12 mouse cellular contexts compared by ENCODE assay signal in the genomic region with DNA sequence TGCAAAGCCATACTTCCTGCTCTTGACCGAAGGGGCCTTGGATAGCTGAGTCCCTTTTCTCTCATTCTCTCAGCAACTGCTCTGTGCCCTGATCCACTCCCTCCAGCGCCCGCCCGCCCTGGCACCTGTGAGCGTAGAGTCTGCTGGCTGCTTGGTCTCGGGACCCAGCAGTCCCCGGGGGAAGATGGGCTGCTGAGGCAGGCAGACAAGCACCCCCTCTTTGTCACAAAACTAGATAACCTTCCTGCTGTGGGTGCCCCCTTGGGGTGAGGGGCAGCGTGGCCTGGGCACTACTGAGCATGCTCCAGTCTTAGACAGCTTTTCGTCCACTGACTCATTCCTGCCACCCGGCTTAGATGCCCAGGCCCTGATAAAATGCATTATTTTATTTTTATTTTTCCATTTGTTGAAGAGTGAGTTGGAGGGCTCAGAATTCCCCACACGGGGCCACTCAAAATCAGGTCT. TPM values are rescaled to one million over a fixed set of nuclear protein-coding genes. Genes with fewer than 3 reads are reported as not detected.
DNase-seq lines count a peak whose midpoint lies in the region; ATAC-seq and TF ChIP-seq lines count a peak whose summit lies in the region.
"Had no signal": no experiment of that assay in that cellular context is flagged by ENCODE, and none has a peak within 500 bp of the region (broad histone marks: within the 10 kb centered on the region; RNA-seq: fewer than 3 reads in every experiment).

No protein-coding gene starts in this region.

- H3K9ac ChIP-seq in kidney, postnatal 0 days (ENCODE audit: low read depth, low read length) = no peak overlapping the region
- H3K9ac ChIP-seq in embryonic facial prominence, embryonic 15.5 days = no peak overlapping the region
- no peak overlapping the region for H3K9ac ChIP-seq in intestine, embryonic 16.5 days (ENCODE audit: low read depth, low read length)

- H3K4me2 ChIP-seq in kidney, postnatal 0 days (ENCODE audit: low read length) = no peak overlapping the region
- H3K4me2 ChIP-seq in embryonic facial prominence, embryonic 15.5 days (replicated peaks) = no peak overlapping the region
- no peak overlapping the region for H3K4me2 ChIP-seq in intestine, embryonic 16.5 days (ENCODE audit: low read depth, low read length)

- no peak for TF ChIP-seq POLR2A in olfactory bulb, adult 2 months (IDR thresholded peaks at IDR 0.05; ENCODE audit: insufficient read depth, low read depth, low read length)

- ATAC-seq in kidney, postnatal 0 days (replicated peaks; ENCODE audit: low FRiP score, low read depth) = no peak
- ATAC-seq in embryonic facial prominence, embryonic 15.5 days (ENCODE audit: insufficient number of reproducible peaks, low FRiP score, low TSS enrichment, low read depth) = no peak
- no peak for ATAC-seq in intestine, embryonic 16.5 days

- H3K4me3 ChIP-seq in kidney, postnatal 0 days (replicated peaks; ENCODE audit: low read depth, low read length) = no peak overlapping the region
- H3K4me3 ChIP-seq in embryonic facial prominence, embryonic 15.5 days (replicated peaks) = no peak overlapping the region
- H3K4me3 ChIP-seq in intestine, embryonic 16.5 days (ENCODE audit: low read length) = no peak overlapping the region
- H3K4me3 ChIP-seq in olfactory bulb, adult 2 months (ENCODE audit: insufficient read depth, low read depth, low read length) = peak overlapping the region; percentile 25

- WGBS in kidney, postnatal 0 days = 78% methylated on average over 11 of the region's 11 CpGs
- 77% methylated on average over 11 of the region's 11 CpGs for WGBS in embryonic facial prominence, embryonic 15.5 days
- 78% methylated on average over 11 of the region's 11 CpGs for WGBS in intestine, embryonic 16.5 days
- WGBS in olfactory bulb, adult 2 months = 34% methylated on average over 11 of the region's 11 CpGs

- no peaks in the 10 kb centered on the region for H3K9me3 ChIP-seq in kidney, postnatal 0 days (replicated peaks; ENCODE audit: low read length)
- no peaks in the 10 kb centered on the region for H3K9me3 ChIP-seq in embryonic facial prominence, embryonic 15.5 days (replicated peaks)
- no peaks in the 10 kb centered on the region for H3K9me3 ChIP-seq in intestine, embryonic 16.5 days (ENCODE audit: control insufficient read depth, low read length)

- peak overlapping the region; percentile 77; the same call in 1 of the 2 replicates for H3K27ac ChIP-seq in kidney, postnatal 0 days
- H3K27ac ChIP-seq in embryonic facial prominence, embryonic 15.5 days (replicated peaks) = 0 out of 2 replicates have a peak overlapping the region, but pooled peaks have one; percentile 55
- H3K27ac ChIP-seq in intestine, embryonic 16.5 days (ENCODE audit: low read length) = peak overlapping the region; percentile 61
- peak overlapping the region; percentile 96 for H3K27ac ChIP-seq in olfactory bulb, adult 2 months (ENCODE audit: insufficient read depth, low read depth, low read length)

- TF ChIP-seq CTCF in kidney, postnatal 0 days (IDR thresholded peaks at IDR 0.05; ENCODE audit: low read depth) = no peak
- TF ChIP-seq CTCF in olfactory bulb, adult 2 months (IDR thresholded peaks at IDR 0.05; ENCODE audit: insufficient read depth, low read depth, low read length) = no peak

- no peak for DNase-seq in kidney, postnatal 0 days (ENCODE audit: low spot score)
- no peak for DNase-seq in kidney, postnatal 10 days
- DNase-seq in spleen, postnatal 10 days (ENCODE audit: low spot score in 2 of 2) = no peak
- DNase-seq in thymus, adult 18-20 months = no peak
- no peak for DNase-seq in lung, postnatal 36 days
- DNase-seq: adrenal gland, postnatal 25 days; heart, postnatal 36 days; spleen, adult 18-20 months had no signal

- H3K27me3 ChIP-seq in kidney, postnatal 0 days (ENCODE audit: insufficient read depth, low read length) = no peaks in the 10 kb centered on the region
- H3K27me3 ChIP-seq in embryonic facial prominence, embryonic 15.5 days = no peaks in the 10 kb centered on the region
- H3K27me3 ChIP-seq in intestine, embryonic 16.5 days (replicated peaks; ENCODE audit: control insufficient read depth, insufficient read depth, low read length) = no peaks in the 10 kb centered on the region

- H3K36me3 ChIP-seq in kidney, postnatal 0 days (ENCODE audit: insufficient read depth, low read length) = no peaks in the 10 kb centered on the region
- no peaks in the 10 kb centered on the region for H3K36me3 ChIP-seq in embryonic facial prominence, embryonic 15.5 days
- H3K36me3 ChIP-seq in intestine, embryonic 16.5 days (ENCODE audit: control insufficient read depth, insufficient read depth, low read length) = no peaks in the 10 kb centered on the region

- H3K4me1 ChIP-seq in kidney, postnatal 0 days (replicated peaks; ENCODE audit: insufficient read depth, low read length) = peaks cover 34% of the 10 kb centered on the region
- peaks cover 53% of the 10 kb centered on the region for H3K4me1 ChIP-seq in embryonic facial prominence, embryonic 15.5 days
- peaks cover 46% of the 10 kb centered on the region for H3K4me1 ChIP-seq in intestine, embryonic 16.5 days (ENCODE audit: control insufficient read depth, insufficient read depth, low read length)
- H3K4me1 ChIP-seq in olfactory bulb, adult 2 months (ENCODE audit: control insufficient read depth, insufficient read depth, low read length) = peaks cover 87% of the 10 kb centered on the region

RNA-seq across cellular contexts. Expression of a gene that starts 48.3 kb away (rescaled TPM):
- polyA plus RNA-seq in kidney, postnatal 0 days (2015; fragmentation: Nextera tagmentation; extraction: Ambion mirVana) = not detected in 2 replicates
- polyA plus RNA-seq in embryonic facial prominence, embryonic 15.5 days (2015; fragmentation: Nextera tagmentation; extraction: Ambion mirVana) = not detected in 2 replicates
- polyA plus RNA-seq in intestine, embryonic 16.5 days (2015; fragmentation: Nextera tagmentation; extraction: Ambion mirVana) = not detected in 2 replicates
- polyA plus RNA-seq in olfactory bulb, adult 2 months (2012; ENCODE audit: insufficient read depth, insufficient read length, low replicate concordance, missing spikeins) = not detected in 2 replicates
- polyA plus RNA-seq: limb, embryonic 14.5 days had no signal
